Mouse (Mus musculus) intestine, embryonic 16.5 days (tissue): Measurements from ENCODE around the gene Zfp704. TPM values are rescaled to one million over a fixed set of nuclear protein-coding genes. Genes with fewer than 3 reads are reported as not detected.

Source experiments
- ATAC-seq: fragments of 200-750 bp; cut with Nextera tagmentation; 2 replicates; pipeline ENCODE4 v1.8.0; 2017; ENCODE audit warnings: moderate TSS enrichment, moderate library complexity
- H3K27ac ChIP-seq: fragments of 300-500 bp; sonication (generic); 2 replicates; pipeline ENCODE4 v1.5.1; 2014; ENCODE audit warnings: mild to moderate bottlenecking, low read length
- H3K27me3 ChIP-seq: fragments of 300-500 bp; sonication (generic); replicated peaks from 2 replicates; pipeline ENCODE4 v1.6.1; 2014; ENCODE audit warnings: low read length, control low read depth, mixed read lengths; ENCODE audit not compliant: control insufficient read depth, insufficient read depth
- H3K36me3 ChIP-seq: fragments of 300-500 bp; sonication (generic); 2 replicates; pipeline ENCODE4 v1.6.1; 2014; ENCODE audit warnings: low read length, control low read depth; ENCODE audit not compliant: control insufficient read depth, insufficient read depth
- H3K4me1 ChIP-seq: fragments of 300-500 bp; sonication (generic); 2 replicates; pipeline ENCODE4 v1.6.1; 2014; ENCODE audit warnings: low read length, control low read depth, mixed read lengths; ENCODE audit not compliant: control insufficient read depth, insufficient read depth
- H3K4me2 ChIP-seq: fragments of 300-500 bp; sonication (generic); 2 replicates; pipeline ENCODE4 v1.6.1; 2014; ENCODE audit warnings: low read depth, low read length, control low read depth
- H3K4me3 ChIP-seq: fragments of 300-500 bp; sonication (generic); 2 replicates; pipeline ENCODE4 v1.5.1; 2014; ENCODE audit warnings: mild to moderate bottlenecking, low read length
- H3K9ac ChIP-seq: fragments of 300-500 bp; sonication (generic); 2 replicates; pipeline ENCODE4 v1.6.1; 2014; ENCODE audit warnings: low read depth, low read length
- H3K9me3 ChIP-seq: fragments of 300-500 bp; sonication (generic); 2 replicates; pipeline ENCODE4 v1.6.1; 2016; ENCODE audit warnings: low read length, control low read depth; ENCODE audit not compliant: control insufficient read depth
- WGBS: fragments of 180-500 bp; shearing (Covaris S2); extraction: QIAGEN DNeasy Blood & Tissue Kit; methylation state at CpG from one replicate; pipeline ENCODE4 v1.1.7; 2014; 5-methylcytosine and 5-hydroxymethylcytosine counted together
- polyA plus RNA-seq: library from polyadenylated mRNA; unstranded; fragments of >200 nt; fragmentation: Nextera tagmentation; extraction: Ambion mirVana; gene quantifications from 2 replicates; pipeline ENCODE4 v1.2.1, GENCODE M21; 2015

Gene Zfp704
- polyA plus RNA-seq, 1 experiment from 2014 or later = 4.4 TPM

GRCm38 (mm10) chr3:9436256-9436655, 173.6 kb downstream of the Zfp704 start:
- 89% methylated on average over 6 of the region's 6 CpGs for WGBS
- Histone ChIP-seq H3K9ac (no peak overlapping the region), H3K27ac (no peak overlapping the region)

GRCm38 (mm10) chr3:9434394-9435175, 175.3 kb downstream of the Zfp704 start:
- Histone ChIP-seq H3K4me2 (no peak overlapping the region), H3K36me3 (no peaks in the 10 kb centered on the region; the same call in 1 of the 2 replicates), H3K27ac (no peak overlapping the region), H3K27me3 (no peaks in the 10 kb centered on the region), H3K9me3 (no peaks in the 10 kb centered on the region), H3K9ac (no peak overlapping the region), H3K4me1 (no peaks in the 10 kb centered on the region), H3K4me3 (no peak overlapping the region)
- 88% methylated on average over 14 of the region's 14 CpGs for WGBS
- no peak for ATAC-seq

More at GRCm38 (mm10) chr3:9436256-9436655, 173.6 kb downstream of the Zfp704 start:
- Histone ChIP-seq H3K4me3 (no peak overlapping the region), H3K4me1 (no peaks in the 10 kb centered on the region), H3K27me3 (no peaks in the 10 kb centered on the region), H3K36me3 (no peaks in the 10 kb centered on the region; the same call in 1 of the 2 replicates), H3K9me3 (no peaks in the 10 kb centered on the region), H3K4me2 (no peak overlapping the region)
- no peak for ATAC-seq

- WGBS = 83% methylated on average over 16 of the region's 16 CpGs
- H3K36me3 ChIP-seq = no peaks in the 10 kb centered on the region; the same call in 1 of the 2 replicates
- H3K4me3 ChIP-seq = no peak overlapping the region
- ATAC-seq = no peak
- no peaks in the 10 kb centered on the region for H3K9me3 ChIP-seq
- H3K4me2 ChIP-seq = no peak overlapping the region
- H3K27ac ChIP-seq = no peak overlapping the region
- H3K4me1 ChIP-seq = no peaks in the 10 kb centered on the region
- no peaks in the 10 kb centered on the region for H3K27me3 ChIP-seq
- no peak overlapping the region for H3K9ac ChIP-seq
Observed at GRCm38 (mm10) chr3:9432796-9433526, 176.9 kb downstream of the Zfp704 start.

GRCm38 (mm10) chr3:9432226-9432625, 177.7 kb downstream of the Zfp704 start:
- no peak overlapping the region for H3K4me2 ChIP-seq
- H3K27ac ChIP-seq = no peak overlapping the region
- WGBS = 68% methylated on average over 3 of the region's 3 CpGs
- ATAC-seq = no peak
- H3K4me3 ChIP-seq = no peak overlapping the region
- H3K9me3 ChIP-seq = no peaks in the 10 kb centered on the region
- no peaks in the 10 kb centered on the region for H3K36me3 ChIP-seq
- H3K9ac ChIP-seq = no peak overlapping the region
- no peaks in the 10 kb centered on the region for H3K4me1 ChIP-seq
- H3K27me3 ChIP-seq = no peaks in the 10 kb centered on the region

- no peaks in the 10 kb centered on the region for H3K4me1 ChIP-seq
- no peak overlapping the region for H3K4me3 ChIP-seq
- no peaks in the 10 kb centered on the region for H3K36me3 ChIP-seq
- no peak for ATAC-seq
- WGBS = 84% methylated on average over 3 of the region's 3 CpGs
- H3K9me3 ChIP-seq = no peaks in the 10 kb centered on the region
- no peak overlapping the region for H3K9ac ChIP-seq
- no peak overlapping the region for H3K4me2 ChIP-seq
- no peak overlapping the region for H3K27ac ChIP-seq
- no peaks in the 10 kb centered on the region for H3K27me3 ChIP-seq
Observed at GRCm38 (mm10) chr3:9429946-9430345, 179.9 kb downstream of the Zfp704 start.

- H3K27ac ChIP-seq = no peak overlapping the region
- H3K9me3 ChIP-seq = no peaks in the 10 kb centered on the region
- no peaks in the 10 kb centered on the region for H3K27me3 ChIP-seq
- WGBS = 89% methylated on average over 4 of the region's 4 CpGs
- H3K4me2 ChIP-seq = no peak overlapping the region
- ATAC-seq = no peak
- H3K36me3 ChIP-seq = no peaks in the 10 kb centered on the region
- H3K4me3 ChIP-seq = no peak overlapping the region
- no peaks in the 10 kb centered on the region for H3K4me1 ChIP-seq
- H3K9ac ChIP-seq = no peak overlapping the region
Observed at GRCm38 (mm10) chr3:9427826-9428225, 182.1 kb downstream of the Zfp704 start.

GRCm38 (mm10) chr3:9425661-9426060, 184.2 kb downstream of the Zfp704 start:
- Histone ChIP-seq H3K4me2 (no peak overlapping the region), H3K4me3 (no peak overlapping the region), H3K36me3 (no peaks in the 10 kb centered on the region), H3K27me3 (no peaks in the 10 kb centered on the region), H3K27ac (no peak overlapping the region), H3K9ac (no peak overlapping the region), H3K4me1 (no peaks in the 10 kb centered on the region), H3K9me3 (no peaks in the 10 kb centered on the region)
- WGBS = 88% methylated on average over 5 of the region's 5 CpGs
- ATAC-seq = no peak

GRCm38 (mm10) chr3:9424637-9425036, 185.2 kb downstream of the Zfp704 start:
- Histone ChIP-seq H3K4me1 (no peaks in the 10 kb centered on the region), H3K9me3 (no peaks in the 10 kb centered on the region), H3K4me3 (no peak overlapping the region), H3K36me3 (no peaks in the 10 kb centered on the region), H3K27me3 (no peaks in the 10 kb centered on the region), H3K27ac (no peak overlapping the region), H3K9ac (no peak overlapping the region), H3K4me2 (no peak overlapping the region)
- no peak for ATAC-seq
- 90% methylated on average over 6 of the region's 6 CpGs for WGBS

GRCm38 (mm10) chr3:9423669-9424068, 186.2 kb downstream of the Zfp704 start:
- H3K9ac ChIP-seq = no peak overlapping the region
- H3K9me3 ChIP-seq = no peaks in the 10 kb centered on the region
- H3K27me3 ChIP-seq = no peaks in the 10 kb centered on the region
- no peaks in the 10 kb centered on the region for H3K4me1 ChIP-seq
- H3K4me2 ChIP-seq = no peak overlapping the region
- no peak overlapping the region for H3K27ac ChIP-seq
- no peaks in the 10 kb centered on the region for H3K36me3 ChIP-seq
- no peak overlapping the region for H3K4me3 ChIP-seq
- no peak for ATAC-seq
- WGBS = 88% methylated on average over 6 of the region's 6 CpGs
